Mouse (Mus musculus): Measurements from ENCODE around the gene Adam4. TPM values are rescaled to one million over a fixed set of nuclear protein-coding genes. Genes with fewer than 3 reads are reported as not detected.
"Not testable (repeated sequence)": the region's sequence is repeated elsewhere in the genome, so short reads cannot be mapped to it uniquely, and the experiment has no call there.

Adam4 gene
- 0.22 TPM for polyA plus RNA-seq (2012; fragmentation: generic; extraction: Trizol)
- long read RNA-seq, experiment 1: 0 reads
- long read RNA-seq, experiment 2: 0 reads

- TF ChIP-seq MYOD1 (IDR thresholded peaks at IDR 0.05; ENCODE audit: control insufficient read depth, insufficient read length, low read depth) (no peak), USF1 (IDR thresholded peaks at IDR 0.05; ENCODE audit: low read depth) (no peak), CTCF (IDR thresholded peaks at IDR 0.05; ENCODE audit: control insufficient read depth, insufficient read depth, insufficient read length) (no peak), CEBPB (IDR thresholded peaks at IDR 0.05; ENCODE audit: low read depth) (no peak), MYOG (IDR thresholded peaks at IDR 0.05; ENCODE audit: control insufficient read depth, extremely low read depth, insufficient read length) (no peak), MAX (IDR thresholded peaks at IDR 0.05) (no peak), FOSL1 (IDR thresholded peaks at IDR 0.05; ENCODE audit: insufficient read depth, low read length, poor library complexity, severe bottlenecking) (no peak)
- H3K79me3 ChIP-seq (ENCODE audit: low read depth): no peaks in the 10 kb centered on the region
- H3K27me3 ChIP-seq (ENCODE audit: control insufficient read depth, insufficient read depth, insufficient read length): no peaks in the 10 kb centered on the region
- H3ac ChIP-seq (ENCODE audit: control insufficient read depth, insufficient read length, low read depth): no peak within 1 kb of the TSS
- no peak within 1 kb of the TSS for H3K4me3 ChIP-seq (ENCODE audit: insufficient read depth, poor library complexity, severe bottlenecking)
- peaks cover 4% of the 10 kb centered on the region for H3K36me3 ChIP-seq (ENCODE audit: control insufficient read depth, insufficient read depth)
- H3K79me2 ChIP-seq (ENCODE audit: control insufficient read depth, insufficient read depth): no peaks in the 10 kb centered on the region
Measured at GRCm38 (mm10) chr12:81421846-81422245, at the start of gene Adam4. Adam4 (minus strand) TSS chr12:81421946.

- H3K36me3 ChIP-seq (ENCODE audit: control insufficient read depth, insufficient read depth); H3K27me3 ChIP-seq (ENCODE audit: control insufficient read depth, insufficient read depth, insufficient read length); H3K79me2 ChIP-seq (ENCODE audit: control insufficient read depth, insufficient read depth); H3K4me3 ChIP-seq (ENCODE audit: insufficient read depth, poor library complexity, severe bottlenecking); H3K79me3 ChIP-seq (ENCODE audit: low read depth); H3ac ChIP-seq (ENCODE audit: control insufficient read depth, insufficient read length, low read depth): not testable (repeated sequence)
Measured at GRCm38 (mm10) chr12:81459051-81459450, 37.3 kb upstream of the Adam4 start.

- H3K36me3 ChIP-seq (ENCODE audit: control insufficient read depth, insufficient read depth); H3K79me3 ChIP-seq (ENCODE audit: low read depth); H3K4me3 ChIP-seq (ENCODE audit: insufficient read depth, poor library complexity, severe bottlenecking); H3K27me3 ChIP-seq (ENCODE audit: control insufficient read depth, insufficient read depth, insufficient read length); H3K79me2 ChIP-seq (ENCODE audit: control insufficient read depth, insufficient read depth); H3ac ChIP-seq (ENCODE audit: control insufficient read depth, insufficient read length, low read depth): not testable (repeated sequence)
Measured at GRCm38 (mm10) chr12:81438985-81439384, 17.2 kb upstream of the Adam4 start.

- H3K79me3 ChIP-seq (ENCODE audit: low read depth); H3K27me3 ChIP-seq (ENCODE audit: control insufficient read depth, insufficient read depth, insufficient read length); H3K36me3 ChIP-seq (ENCODE audit: control insufficient read depth, insufficient read depth); H3K79me2 ChIP-seq (ENCODE audit: control insufficient read depth, insufficient read depth); H3ac ChIP-seq (ENCODE audit: control insufficient read depth, insufficient read length, low read depth); H3K4me3 ChIP-seq (ENCODE audit: insufficient read depth, poor library complexity, severe bottlenecking): not testable (repeated sequence)
Measured at GRCm38 (mm10) chr12:81434778-81435177, 13.0 kb upstream of the Adam4 start.

- TF ChIP-seq MYOG (IDR thresholded peaks at IDR 0.05; ENCODE audit: control insufficient read depth, extremely low read depth, insufficient read length): no peak
- TF ChIP-seq CEBPB (IDR thresholded peaks at IDR 0.05; ENCODE audit: low read depth): no peak
- no peak for TF ChIP-seq MAX (IDR thresholded peaks at IDR 0.05)
- no peak for TF ChIP-seq MYOD1 (IDR thresholded peaks at IDR 0.05; ENCODE audit: control insufficient read depth, insufficient read length, low read depth)
- TF ChIP-seq CTCF (IDR thresholded peaks at IDR 0.05; ENCODE audit: control insufficient read depth, insufficient read depth, insufficient read length): no peak
- no peak for TF ChIP-seq FOSL1 (IDR thresholded peaks at IDR 0.05; ENCODE audit: insufficient read depth, low read length, poor library complexity, severe bottlenecking)
- no peak for TF ChIP-seq USF1 (IDR thresholded peaks at IDR 0.05; ENCODE audit: low read depth)
- no peaks in the 10 kb centered on the region for H3K79me3 ChIP-seq (ENCODE audit: low read depth)
- H3K36me3 ChIP-seq (ENCODE audit: control insufficient read depth, insufficient read depth): no peaks in the 10 kb centered on the region
- no peak overlapping the region for H3ac ChIP-seq (ENCODE audit: control insufficient read depth, insufficient read length, low read depth)
- no peaks in the 10 kb centered on the region for H3K79me2 ChIP-seq (ENCODE audit: control insufficient read depth, insufficient read depth)
- no peaks in the 10 kb centered on the region for H3K27me3 ChIP-seq (ENCODE audit: control insufficient read depth, insufficient read depth, insufficient read length)
- H3K4me3 ChIP-seq (ENCODE audit: insufficient read depth, poor library complexity, severe bottlenecking): no peak overlapping the region
Measured at GRCm38 (mm10) chr12:81413211-81413610, 8.5 kb downstream of the Adam4 start.

- Histone ChIP-seq H3K27me3 (ENCODE audit: control insufficient read depth, insufficient read depth, insufficient read length) (no peaks in the 10 kb centered on the region), H3K4me3 (ENCODE audit: insufficient read depth, poor library complexity, severe bottlenecking) (no peak overlapping the region), H3K79me3 (ENCODE audit: low read depth) (no peaks in the 10 kb centered on the region), H3K79me2 (ENCODE audit: control insufficient read depth, insufficient read depth) (no peaks in the 10 kb centered on the region), H3K36me3 (ENCODE audit: control insufficient read depth, insufficient read depth) (no peaks in the 10 kb centered on the region), H3ac (ENCODE audit: control insufficient read depth, insufficient read length, low read depth) (no peak overlapping the region)
- TF ChIP-seq USF1 (IDR thresholded peaks at IDR 0.05; ENCODE audit: low read depth) (no peak), MYOG (IDR thresholded peaks at IDR 0.05; ENCODE audit: control insufficient read depth, extremely low read depth, insufficient read length) (no peak), MAX (IDR thresholded peaks at IDR 0.05) (no peak), MYOD1 (IDR thresholded peaks at IDR 0.05; ENCODE audit: control insufficient read depth, insufficient read length, low read depth) (no peak), FOSL1 (IDR thresholded peaks at IDR 0.05; ENCODE audit: insufficient read depth, low read length, poor library complexity, severe bottlenecking) (no peak), CTCF (IDR thresholded peaks at IDR 0.05; ENCODE audit: control insufficient read depth, insufficient read depth, insufficient read length) (no peak), CEBPB (IDR thresholded peaks at IDR 0.05; ENCODE audit: low read depth) (no peak)
Measured at GRCm38 (mm10) chr12:81408966-81409365, 12.8 kb downstream of the Adam4 start.

- no peaks in the 10 kb centered on the region for H3K27me3 ChIP-seq (ENCODE audit: control insufficient read depth, insufficient read depth, insufficient read length)
- TF ChIP-seq MYOG (IDR thresholded peaks at IDR 0.05; ENCODE audit: control insufficient read depth, extremely low read depth, insufficient read length) (no peak), USF1 (IDR thresholded peaks at IDR 0.05; ENCODE audit: low read depth) (no peak), FOSL1 (IDR thresholded peaks at IDR 0.05; ENCODE audit: insufficient read depth, low read length, poor library complexity, severe bottlenecking) (no peak), CTCF (IDR thresholded peaks at IDR 0.05; ENCODE audit: control insufficient read depth, insufficient read depth, insufficient read length) (peak; percentile 35), MAX (IDR thresholded peaks at IDR 0.05) (no peak), MYOD1 (IDR thresholded peaks at IDR 0.05; ENCODE audit: control insufficient read depth, insufficient read length, low read depth) (no peak)
Measured at GRCm38 (mm10) chr12:81402187-81402586, 19.6 kb downstream of the Adam4 start.

GRCm38 (mm10) chr12:81379364-81379763 is 42.4 kb downstream of the Adam4 start, which contains the start of gene Gm4787:
Gm4787 (minus strand) TSS chr12:81379464.
- H3K36me3 ChIP-seq (ENCODE audit: control insufficient read depth, insufficient read depth); H3K4me3 ChIP-seq (ENCODE audit: insufficient read depth, poor library complexity, severe bottlenecking); H3K79me2 ChIP-seq (ENCODE audit: control insufficient read depth, insufficient read depth); H3K27me3 ChIP-seq (ENCODE audit: control insufficient read depth, insufficient read depth, insufficient read length); H3K79me3 ChIP-seq (ENCODE audit: low read depth); H3ac ChIP-seq (ENCODE audit: control insufficient read depth, insufficient read length, low read depth): not testable (repeated sequence)

More at GRCm38 (mm10) chr12:81402187-81402586, 19.6 kb downstream of the Adam4 start:
- H3K36me3 ChIP-seq (ENCODE audit: control insufficient read depth, insufficient read depth): no peaks in the 10 kb centered on the region
- H3K79me3 ChIP-seq (ENCODE audit: low read depth): no peaks in the 10 kb centered on the region
- H3K79me2 ChIP-seq (ENCODE audit: control insufficient read depth, insufficient read depth): no peaks in the 10 kb centered on the region
- H3K4me3 ChIP-seq (ENCODE audit: insufficient read depth, poor library complexity, severe bottlenecking): no peak overlapping the region
- H3ac ChIP-seq (ENCODE audit: control insufficient read depth, insufficient read length, low read depth): no peak overlapping the region
